Mouse (Mus musculus) heart, embryonic 14.5 days (tissue): ENCODE data around the gene Keap1. TPM values are rescaled to one million over a fixed set of nuclear protein-coding genes. Genes with fewer than 3 reads are reported as not detected.

Experiments used
- ATAC-seq: fragments of 200-750 bp; cut with Nextera tagmentation; 2 replicates; pipeline ENCODE4 v1.8.0; 2017; ENCODE audit warnings: low read depth, moderate TSS enrichment; ENCODE audit not compliant: insufficient number of reproducible peaks, insufficient read depth, low FRiP score
- H3K27ac ChIP-seq, 2 experiments: fragments of 200-500 bp in 1 of 2; fragments of 300-500 bp in 1 of 2; sonication (generic) in 1 of 2; replicated peaks in 1 of 2; 2 replicates each; pipeline ENCODE4 v1.5.1; 2012 to 2014; ENCODE audit warnings: low read depth in 2 of 2, low read length in 2 of 2, control low read depth in 1 of 2, mild to moderate bottlenecking in 1 of 2, mixed read lengths in 1 of 2; ENCODE audit not compliant: control insufficient read depth in 1 of 2, insufficient read depth in 1 of 2
- H3K27me3 ChIP-seq: fragments of 300-500 bp; sonication (generic); 2 replicates; pipeline ENCODE4 v1.6.1; 2014; ENCODE audit warnings: mild to moderate bottlenecking, low read length, control low read depth; ENCODE audit not compliant: control insufficient read depth, insufficient read depth
- H3K36me3 ChIP-seq: fragments of 300-500 bp; sonication (generic); 2 replicates; pipeline ENCODE4 v1.6.1; 2014; ENCODE audit warnings: mild to moderate bottlenecking, control low read depth, low read length, mixed read lengths; ENCODE audit not compliant: control insufficient read depth, insufficient read depth
- H3K4me1 ChIP-seq, 2 experiments: fragments of 200-500 bp in 1 of 2; fragments of 300-500 bp in 1 of 2; sonication (generic) in 1 of 2; 2 replicates each; pipeline ENCODE4 v1.6.1; 2012 to 2014; ENCODE audit warnings: low read length in 2 of 2, control low read depth in 1 of 2, mixed read lengths in 1 of 2; ENCODE audit not compliant: control insufficient read depth in 2 of 2, insufficient read depth in 2 of 2
- H3K4me2 ChIP-seq: fragments of 300-500 bp; sonication (generic); 2 replicates; pipeline ENCODE4 v1.6.1; 2014; ENCODE audit warnings: mild to moderate bottlenecking, low read length
- H3K4me3 ChIP-seq, 2 experiments: fragments of 200-500 bp in 1 of 2; fragments of 300-500 bp in 1 of 2; sonication (generic) in 1 of 2; 2 replicates each; pipeline ENCODE4 v1.5.1; 2012 to 2014; ENCODE audit warnings: low read length in 2 of 2, mild to moderate bottlenecking in 2 of 2, control low read depth in 1 of 2, low read depth in 1 of 2, moderate library complexity in 1 of 2; ENCODE audit not compliant: control insufficient read depth in 1 of 2, insufficient read depth in 1 of 2
- H3K9ac ChIP-seq: fragments of 300-500 bp; sonication (generic); 2 replicates; pipeline ENCODE4 v1.6.1; 2014; ENCODE audit warnings: mild to moderate bottlenecking, low read length
- H3K9me3 ChIP-seq: fragments of 300-500 bp; sonication (generic); 2 replicates; pipeline ENCODE4 v1.6.1; 2016; ENCODE audit warnings: low read length, control low read depth; ENCODE audit not compliant: control insufficient read depth
- whole genome bisulfite sequencing: fragments of 180-500 bp; shearing (Covaris S2); extraction: QIAGEN DNeasy Blood & Tissue Kit; methylation state at CpG from one replicate; pipeline ENCODE4 v1.1.7; 2014; 5-methylcytosine and 5-hydroxymethylcytosine counted together
- polyA plus RNA-seq: library from polyadenylated mRNA; unstranded; fragments of >200 nt; fragmentation: Nextera tagmentation; extraction: Ambion mirVana; gene quantifications from 2 replicates; pipeline ENCODE4 v1.2.1, GENCODE M21; 2014

Keap1 gene
- polyA plus RNA-seq, 1 experiment from 2014 or later = 31.5 TPM

GRCm38 (mm10) chr9:21238004-21238732 lies 993 bp downstream of the Keap1 start:
- Histone ChIP-seq H3K4me1 (peaks cover 9 to 16% of the 10 kb centered on the region in 2 experiments), H3K4me3 (peak overlapping the region; percentile 71 to 85), H3K36me3 (peaks cover 37% of the 10 kb centered on the region), H3K9me3 (0 out of 2 replicates have a peak, but pooled peaks cover 2% of the 10 kb centered on the region), H3K27me3 (peaks cover 5% of the 10 kb centered on the region), H3K9ac (peak overlapping the region; percentile 98), H3K27ac (peak overlapping the region; percentile 96), H3K4me2 (peak overlapping the region; percentile 83)
- peak; percentile 11; the same call in 1 of the 2 replicates for ATAC-seq
- WGBS = under 1% methylated on average over 31 of the region's 31 CpGs

- Histone ChIP-seq H3K4me1 (peaks cover 9 to 16% of the 10 kb centered on the region in 2 experiments), H3K9me3 (no peaks in the 10 kb centered on the region), H3K27ac (peak overlapping the region; percentile 96), H3K9ac (peak overlapping the region; percentile 98), H3K4me3 (peak overlapping the region; percentile 71 to 85), H3K4me2 (peak overlapping the region; percentile 83), H3K36me3 (peaks cover 44% of the 10 kb centered on the region), H3K27me3 (no peaks in the 10 kb centered on the region)
- 11% methylated on average over 19 of the region's 19 CpGs for WGBS
- no peak for ATAC-seq
These were observed 1.7 kb downstream of the Keap1 start for GRCm38 (mm10) chr9:21237368-21238003.

GRCm38 (mm10) chr9:21236991-21237367 lies 2.2 kb downstream of the Keap1 start:
- Histone ChIP-seq H3K27me3 (no peaks in the 10 kb centered on the region), H3K9me3 (no peaks in the 10 kb centered on the region), H3K36me3 (peaks cover 49% of the 10 kb centered on the region), H3K4me3 (peak overlapping the region; percentile 71 to 85; a peak in 2 of 4 replicates), H3K4me1 (peaks cover 9 to 16% of the 10 kb centered on the region in 2 experiments), H3K4me2 (peak overlapping the region; percentile 83), H3K27ac (peak overlapping the region; percentile 96), H3K9ac (peak overlapping the region; percentile 98)
- 83% methylated on average over 25 of the region's 25 CpGs for WGBS
- no peak for ATAC-seq

DNA sequence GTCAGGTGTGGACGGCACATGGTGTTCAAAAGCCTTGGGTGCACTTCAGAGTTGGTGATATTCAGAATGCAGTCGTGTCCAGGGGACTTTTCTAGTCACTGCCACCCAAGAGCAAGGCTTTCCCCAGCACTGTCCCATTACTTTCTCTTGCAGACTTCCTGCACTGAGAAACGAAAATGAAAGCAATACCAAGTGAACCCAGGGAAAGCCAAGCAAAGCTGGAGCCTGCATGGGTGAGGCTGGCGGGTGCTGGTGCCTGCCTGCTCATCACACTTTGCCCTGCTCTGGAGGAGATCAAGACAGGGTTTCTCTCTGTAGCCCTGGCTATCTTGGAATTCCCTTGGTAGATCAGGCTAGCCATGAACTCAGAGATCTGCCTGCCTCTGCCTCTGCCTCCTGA lies 3.8 kb downstream of the Keap1 start:
- no peak for ATAC-seq
- Histone ChIP-seq H3K4me3 (no peak overlapping the region), H3K9ac (no peak overlapping the region), H3K4me1 (peaks cover 9 to 16% of the 10 kb centered on the region in 2 experiments), H3K4me2 (no peak overlapping the region), H3K36me3 (peaks cover 66% of the 10 kb centered on the region), H3K9me3 (no peaks in the 10 kb centered on the region), H3K27me3 (no peaks in the 10 kb centered on the region), H3K27ac (no peak overlapping the region)
- 74% methylated on average over 4 of the region's 4 CpGs for WGBS

- H3K27me3 ChIP-seq = no peaks in the 10 kb centered on the region
- ATAC-seq = no peak
- WGBS = 83% methylated on average over 28 of the region's 28 CpGs
- no peak overlapping the region for H3K9ac ChIP-seq
- H3K36me3 ChIP-seq = peaks cover 81% of the 10 kb centered on the region
- no peak overlapping the region for H3K4me3 ChIP-seq
- H3K9me3 ChIP-seq = no peaks in the 10 kb centered on the region
- H3K27ac ChIP-seq = no peak overlapping the region
- H3K4me2 ChIP-seq = no peak overlapping the region
- peaks cover 8 to 16% of the 10 kb centered on the region in 2 experiments for H3K4me1 ChIP-seq
These were observed 5.4 kb downstream of the Keap1 start for GRCm38 (mm10) chr9:21233805-21234204.

DNA sequence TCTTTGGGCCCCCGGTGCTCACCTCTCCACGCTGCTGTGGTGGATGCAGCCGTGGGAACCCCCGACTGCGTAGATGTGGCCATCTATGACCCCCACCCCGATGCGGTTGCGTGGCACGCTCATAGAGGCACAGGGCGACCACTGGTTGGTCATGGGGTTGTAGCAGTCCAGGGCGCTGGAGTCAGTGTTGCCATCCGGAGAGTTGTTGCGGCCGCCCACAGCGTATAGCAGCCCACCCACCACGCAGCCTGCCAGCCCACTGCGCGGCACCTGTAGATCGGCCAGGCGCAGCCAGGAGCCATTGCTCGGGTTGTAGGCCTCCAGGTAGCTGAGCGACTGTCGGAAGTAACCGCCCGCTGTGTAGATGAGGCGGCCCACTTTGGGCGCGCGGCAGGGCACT lies 5.8 kb downstream of the Keap1 start:
- no peaks in the 10 kb centered on the region for H3K27me3 ChIP-seq
- H3K27ac ChIP-seq = no peak overlapping the region
- H3K36me3 ChIP-seq = peaks cover 82% of the 10 kb centered on the region
- no peaks in the 10 kb centered on the region for H3K9me3 ChIP-seq
- WGBS = 90% methylated on average over 29 of the region's 29 CpGs
- no peak overlapping the region for H3K9ac ChIP-seq
- H3K4me1 ChIP-seq = peaks cover 8 to 16% of the 10 kb centered on the region in 2 experiments
- H3K4me3 ChIP-seq = no peak overlapping the region
- H3K4me2 ChIP-seq = no peak overlapping the region
- no peak for ATAC-seq

DNA sequence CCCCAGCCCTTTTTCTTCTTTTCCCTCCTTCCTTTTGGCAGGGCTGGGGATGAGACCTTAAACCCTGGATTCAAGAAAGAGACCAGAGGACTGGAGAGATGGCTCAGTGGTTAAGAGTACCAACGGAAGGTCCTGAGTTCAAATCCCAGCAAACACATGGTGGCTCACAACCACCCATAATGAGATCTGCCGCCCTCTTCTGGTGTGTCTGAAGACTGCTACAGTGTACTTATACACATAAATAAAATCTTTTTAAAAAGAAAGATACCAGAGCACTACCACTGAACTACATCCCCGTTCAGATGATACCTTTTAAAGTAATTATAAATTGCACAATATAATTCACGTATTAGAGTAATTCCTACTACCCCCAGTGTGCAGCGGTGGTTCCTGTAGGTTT lies 6.3 kb downstream of the Keap1 start:
- H3K36me3 ChIP-seq = peaks cover 82% of the 10 kb centered on the region
- ATAC-seq = no peak
- no peaks in the 10 kb centered on the region for H3K27me3 ChIP-seq
- H3K4me2 ChIP-seq = no peak overlapping the region
- no peaks in the 10 kb centered on the region for H3K9me3 ChIP-seq
- no peak overlapping the region for H3K27ac ChIP-seq
- peaks cover 9 to 18% of the 10 kb centered on the region in 2 experiments for H3K4me1 ChIP-seq
- WGBS = 87% methylated on average over 5 of the region's 5 CpGs
- no peak overlapping the region for H3K9ac ChIP-seq
- no peak overlapping the region for H3K4me3 ChIP-seq
